Mouse (Mus musculus) spleen, adult 2 months (tissue): ENCODE data around the gene Frrs1. TPM values are rescaled to one million over a fixed set of nuclear protein-coding genes. Genes with fewer than 3 reads are reported as not detected.

ENCODE experiments used
- DNase-seq, 2 experiments: peaks; one replicate each; pipeline versions ENCODE4 v3.0.0 to v3.0.0-alpha.2; 2012 to 2021; ENCODE audit warnings: low spot score in 2 of 2, low read depth in 1 of 2
- H3K27ac ChIP-seq: fragments of 200-500 bp; 2 replicates; pipeline ENCODE4 v1.5.1; 2012; ENCODE audit warnings: low read length, inconsistent platforms; ENCODE audit not compliant: insufficient read depth
- H3K27me3 ChIP-seq: fragments of 200-500 bp; 2 replicates; pipeline ENCODE4 v1.6.1; 2012; ENCODE audit warnings: mild to moderate bottlenecking, moderate library complexity, low read length, inconsistent platforms; ENCODE audit not compliant: control insufficient read depth, insufficient read depth
- H3K36me3 ChIP-seq: fragments of 200-500 bp; 2 replicates; pipeline ENCODE4 v1.6.1; 2012; ENCODE audit warnings: mild to moderate bottlenecking, low read length, inconsistent platforms; ENCODE audit not compliant: control insufficient read depth, insufficient read depth
- H3K4me1 ChIP-seq: fragments of 200-500 bp; 2 replicates; pipeline ENCODE4 v1.6.1; 2011; ENCODE audit warnings: inconsistent platforms; ENCODE audit not compliant: control insufficient read depth, insufficient read depth, insufficient read length
- H3K4me3 ChIP-seq: fragments of 200-500 bp; 2 replicates; pipeline ENCODE4 v1.5.1; 2011; ENCODE audit warnings: mild to moderate bottlenecking, inconsistent platforms; ENCODE audit not compliant: insufficient read depth, insufficient read length; ENCODE audit errors: extremely low read depth
- CTCF ChIP-seq: fragments of 200-500 bp; IDR thresholded peaks from 2 replicates; pipeline ENCODE4 v1.5.1; 2011; ENCODE audit warnings: mild to moderate bottlenecking, inconsistent platforms; ENCODE audit not compliant: insufficient read depth, insufficient read length, insufficient replicate concordance; ENCODE audit errors: extremely low read depth
- POLR2A ChIP-seq: fragments of 200-500 bp; IDR thresholded peaks from 2 replicates; pipeline ENCODE4 v1.6.1; 2011; ENCODE audit warnings: low read depth, low read length, inconsistent platforms
- WGBS: fragments of 180-500 bp; shearing (Covaris S2); methylation state at CpG from one replicate; pipeline ENCODE4 v1.1.7; 2018; 5-methylcytosine and 5-hydroxymethylcytosine counted together
- polyA plus RNA-seq: library from polyadenylated mRNA; depleted of rRNA; stranded (reverse); fragments of >200 nt; gene quantifications from 2 replicates; pipeline ENCODE4 v1.2.3, GENCODE M21; 2012

Frrs1 gene
- polyA plus RNA-seq, 1 experiment = 11.5 TPM

- Histone ChIP-seq H3K4me3 (no peak overlapping the region), H3K36me3 (no peaks in the 10 kb centered on the region), H3K27me3 (no peaks in the 10 kb centered on the region), H3K4me1 (no peaks in the 10 kb centered on the region), H3K27ac (no peak overlapping the region)
- DNase-seq = no peak
- TF ChIP-seq POLR2A = no peak
- no peak for TF ChIP-seq CTCF
- 97% methylated on average over 16 of the region's 16 CpGs for WGBS
These were observed 46.6 kb downstream of the Frrs1 start for GRCm38 (mm10) chr3:116905898-116906297.

- H3K4me3 ChIP-seq = no peak overlapping the region
- TF ChIP-seq POLR2A (no peak), CTCF (no peak)
- H3K4me1 ChIP-seq = no peaks in the 10 kb centered on the region
- no peaks in the 10 kb centered on the region for H3K27me3 ChIP-seq
- no peak overlapping the region for H3K27ac ChIP-seq
- WGBS = 94% methylated on average over 9 of the region's 9 CpGs
- no peaks in the 10 kb centered on the region for H3K36me3 ChIP-seq
- no peak for DNase-seq
These were observed 47.3 kb downstream of the Frrs1 start for GRCm38 (mm10) chr3:116906596-116906995.

- Histone ChIP-seq H3K4me3 (no peak overlapping the region), H3K27ac (no peak overlapping the region), H3K4me1 (no peaks in the 10 kb centered on the region), H3K27me3 (no peaks in the 10 kb centered on the region), H3K36me3 (no peaks in the 10 kb centered on the region)
- 93% methylated on average over 6 of the region's 6 CpGs for WGBS
- TF ChIP-seq CTCF (no peak), POLR2A (no peak)
- DNase-seq = no peak
These were observed 55.1 kb downstream of the Frrs1 start for GRCm38 (mm10) chr3:116914374-116914773.

GRCm38 (mm10) chr3:116914931-116915330, 55.7 kb downstream of the Frrs1 start:
- Histone ChIP-seq H3K27ac (no peak overlapping the region), H3K27me3 (no peaks in the 10 kb centered on the region), H3K36me3 (no peaks in the 10 kb centered on the region), H3K4me1 (no peaks in the 10 kb centered on the region), H3K4me3 (no peak overlapping the region)
- no peak for DNase-seq
- 76% methylated on average over 3 of the region's 3 CpGs for WGBS
- TF ChIP-seq CTCF (no peak), POLR2A (no peak)

- 88% methylated on average over 4 of the region's 4 CpGs for WGBS
- H3K4me1 ChIP-seq = no peaks in the 10 kb centered on the region
- TF ChIP-seq POLR2A (no peak), CTCF (no peak)
- no peak overlapping the region for H3K27ac ChIP-seq
- H3K27me3 ChIP-seq = no peaks in the 10 kb centered on the region
- H3K4me3 ChIP-seq = no peak overlapping the region
- no peaks in the 10 kb centered on the region for H3K36me3 ChIP-seq
- DNase-seq = no peak
These were observed 57.8 kb downstream of the Frrs1 start for GRCm38 (mm10) chr3:116917016-116917415.

GRCm38 (mm10) chr3:116921535-116921934, 62.3 kb downstream of the Frrs1 start:
- Histone ChIP-seq H3K4me3 (no peak overlapping the region), H3K36me3 (no peaks in the 10 kb centered on the region), H3K4me1 (no peaks in the 10 kb centered on the region), H3K27ac (no peak overlapping the region), H3K27me3 (no peaks in the 10 kb centered on the region)
- 82% methylated on average over 3 of the region's 3 CpGs for WGBS
- TF ChIP-seq CTCF (no peak), POLR2A (no peak)
- no peak for DNase-seq

GRCm38 (mm10) chr3:116923042-116923441, 63.8 kb downstream of the Frrs1 start:
- TF ChIP-seq POLR2A (no peak), CTCF (no peak)
- no peak overlapping the region for H3K27ac ChIP-seq
- WGBS = 80% methylated on average over 12 of the region's 12 CpGs

More at GRCm38 (mm10) chr3:116923042-116923441, 63.8 kb downstream of the Frrs1 start:
- Histone ChIP-seq H3K4me3 (no peak overlapping the region), H3K36me3 (no peaks in the 10 kb centered on the region), H3K27me3 (no peaks in the 10 kb centered on the region), H3K4me1 (no peaks in the 10 kb centered on the region)
- no peak for DNase-seq
